Mouse (Mus musculus): ENCODE measurements around the gene Cacfd1. TPM values are rescaled to one million over a fixed set of nuclear protein-coding genes. Genes with fewer than 3 reads are reported as not detected.

Cacfd1 gene
- total and polyA plus RNA-seq, 2 experiments = 17.7 to 58.0 TPM

- no peaks in the 10 kb centered on the region for H3K27me3 ChIP-seq (ENCODE audit: control insufficient read depth, insufficient read depth, low read length)
- H3K27ac ChIP-seq (replicated peaks; ENCODE audit: insufficient read depth, low read depth, low read length) = no peak overlapping the region
- DNase-seq (ENCODE audit: extremely low read depth, low read depth, low spot score) = no peak
- peaks cover 3% of the 10 kb centered on the region; the same call in 1 of the 2 replicates for H3K36me3 ChIP-seq (ENCODE audit: control insufficient read depth, insufficient read depth, low read length)
- H3K9ac ChIP-seq (ENCODE audit: low read depth, low read length) = no peak overlapping the region
- 89% methylated on average over 1 of the region's 1 CpGs for WGBS
- H3K4me1 ChIP-seq (ENCODE audit: control insufficient read depth, insufficient read depth, low read length) = no peaks in the 10 kb centered on the region
- no peak for TF ChIP-seq POLR2A (IDR thresholded peaks at IDR 0.05; ENCODE audit: extremely low read depth, insufficient read depth, low read length)
- TF ChIP-seq CTCF (IDR thresholded peaks at IDR 0.05; ENCODE audit: low read depth, low read length) = no peak
- no peak overlapping the region for H3K4me3 ChIP-seq (ENCODE audit: insufficient read depth, low read depth, low read length)
- no peaks in the 10 kb centered on the region for H3K79me2 ChIP-seq (ENCODE audit: control insufficient read depth, insufficient read depth, low read length)
Observed at GRCm38 (mm10) chr2:27021103-27021502, 11.4 kb downstream of the Cacfd1 start.

DNA sequence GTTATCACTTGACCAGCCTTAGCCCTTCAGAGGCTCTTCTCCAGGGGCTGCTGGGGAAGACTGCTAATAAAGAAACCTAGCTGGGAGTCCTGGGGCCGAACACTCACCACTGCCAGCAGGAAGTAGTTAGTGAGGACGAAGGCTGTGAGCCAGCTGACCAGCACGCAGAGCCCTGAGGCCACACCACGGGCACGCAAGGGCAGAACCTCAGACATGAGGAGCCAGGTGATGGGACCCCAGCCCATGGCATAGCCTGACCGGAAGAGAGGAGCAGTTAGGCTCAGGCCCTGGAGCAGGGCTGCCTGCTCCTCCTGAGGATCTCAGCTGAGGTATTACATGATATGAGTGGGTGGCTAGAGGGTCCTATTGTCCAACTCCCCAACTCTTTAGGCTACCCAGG lies 12.9 kb downstream of the Cacfd1 start:
- Histone ChIP-seq H3K4me3 (ENCODE audit: insufficient read depth, low read depth, low read length) (no peak overlapping the region), H3K4me1 (ENCODE audit: control insufficient read depth, insufficient read depth, low read length) (no peaks in the 10 kb centered on the region), H3K36me3 (ENCODE audit: control insufficient read depth, insufficient read depth, low read length) (no peaks in the 10 kb centered on the region), H3K9ac (ENCODE audit: low read depth, low read length) (no peak overlapping the region), H3K27ac (replicated peaks; ENCODE audit: insufficient read depth, low read depth, low read length) (no peak overlapping the region), H3K79me2 (ENCODE audit: control insufficient read depth, insufficient read depth, low read length) (no peaks in the 10 kb centered on the region), H3K27me3 (ENCODE audit: control insufficient read depth, insufficient read depth, low read length) (no peaks in the 10 kb centered on the region)
- no peak for DNase-seq (ENCODE audit: extremely low read depth, low read depth, low spot score)
- TF ChIP-seq CTCF (IDR thresholded peaks at IDR 0.05; ENCODE audit: low read depth, low read length) (no peak), POLR2A (IDR thresholded peaks at IDR 0.05; ENCODE audit: extremely low read depth, insufficient read depth, low read length) (no peak)
- 61% methylated on average over 6 of the region's 6 CpGs for WGBS

GRCm38 (mm10) chr2:27024136-27024535 lies 14.4 kb downstream of the Cacfd1 start:
- Histone ChIP-seq H3K27me3 (ENCODE audit: control insufficient read depth, insufficient read depth, low read length) (no peaks in the 10 kb centered on the region), H3K4me3 (ENCODE audit: insufficient read depth, low read depth, low read length) (no peak overlapping the region), H3K36me3 (ENCODE audit: control insufficient read depth, insufficient read depth, low read length) (no peaks in the 10 kb centered on the region), H3K4me1 (ENCODE audit: control insufficient read depth, insufficient read depth, low read length) (no peaks in the 10 kb centered on the region), H3K27ac (replicated peaks; ENCODE audit: insufficient read depth, low read depth, low read length) (no peak overlapping the region), H3K79me2 (ENCODE audit: control insufficient read depth, insufficient read depth, low read length) (no peaks in the 10 kb centered on the region), H3K9ac (ENCODE audit: low read depth, low read length) (no peak overlapping the region)
- DNase-seq (ENCODE audit: extremely low read depth, low read depth, low spot score) = no peak
- TF ChIP-seq CTCF (IDR thresholded peaks at IDR 0.05; ENCODE audit: low read depth, low read length) = no peak
- no peak for TF ChIP-seq POLR2A (IDR thresholded peaks at IDR 0.05; ENCODE audit: extremely low read depth, insufficient read depth, low read length)
- 81% methylated on average over 14 of the region's 14 CpGs for WGBS

GRCm38 (mm10) chr2:27025545-27025944 lies 15.8 kb downstream of the Cacfd1 start:
- H3K27me3 ChIP-seq (ENCODE audit: control insufficient read depth, insufficient read depth, low read length) = no peaks in the 10 kb centered on the region
- H3K36me3 ChIP-seq (ENCODE audit: control insufficient read depth, insufficient read depth, low read length) = no peaks in the 10 kb centered on the region
- no peaks in the 10 kb centered on the region for H3K4me1 ChIP-seq (ENCODE audit: control insufficient read depth, insufficient read depth, low read length)
- no peak overlapping the region for H3K4me3 ChIP-seq (ENCODE audit: insufficient read depth, low read depth, low read length)
- no peak for TF ChIP-seq CTCF (IDR thresholded peaks at IDR 0.05; ENCODE audit: low read depth, low read length)
- no peak for TF ChIP-seq POLR2A (IDR thresholded peaks at IDR 0.05; ENCODE audit: extremely low read depth, insufficient read depth, low read length)
- no peak overlapping the region for H3K27ac ChIP-seq (replicated peaks; ENCODE audit: insufficient read depth, low read depth, low read length)
- no peak overlapping the region for H3K9ac ChIP-seq (ENCODE audit: low read depth, low read length)
- WGBS = 79% methylated on average over 3 of the region's 3 CpGs
- DNase-seq (ENCODE audit: extremely low read depth, low read depth, low spot score) = no peak
- no peaks in the 10 kb centered on the region for H3K79me2 ChIP-seq (ENCODE audit: control insufficient read depth, insufficient read depth, low read length)

DNA sequence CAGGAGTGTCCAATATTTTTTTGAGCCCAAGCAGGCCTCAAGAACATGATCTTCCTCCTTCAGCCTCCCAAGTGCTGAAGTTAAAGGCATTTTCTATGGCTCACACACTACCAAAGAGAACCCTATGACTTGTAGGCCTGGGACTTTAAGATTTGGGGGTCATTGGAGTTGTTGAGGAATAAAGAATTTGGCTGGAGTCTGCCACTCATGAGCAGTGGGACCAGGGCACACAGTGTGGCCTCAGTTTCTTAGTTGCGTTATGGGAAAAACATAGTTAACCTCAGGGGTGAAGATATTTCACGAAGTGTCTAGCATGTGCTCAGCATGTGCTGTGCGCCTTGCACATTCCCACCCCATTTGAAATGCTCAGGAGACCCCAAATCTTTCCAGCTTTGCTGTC lies 16.6 kb downstream of the Cacfd1 start:
- H3K27me3 ChIP-seq (ENCODE audit: control insufficient read depth, insufficient read depth, low read length) = no peaks in the 10 kb centered on the region
- TF ChIP-seq POLR2A (IDR thresholded peaks at IDR 0.05; ENCODE audit: extremely low read depth, insufficient read depth, low read length) (no peak), CTCF (IDR thresholded peaks at IDR 0.05; ENCODE audit: low read depth, low read length) (no peak)
- no peak overlapping the region for H3K9ac ChIP-seq (ENCODE audit: low read depth, low read length)
- H3K27ac ChIP-seq (replicated peaks; ENCODE audit: insufficient read depth, low read depth, low read length) = no peak overlapping the region
- H3K36me3 ChIP-seq (ENCODE audit: control insufficient read depth, insufficient read depth, low read length) = no peaks in the 10 kb centered on the region
- no peaks in the 10 kb centered on the region for H3K4me1 ChIP-seq (ENCODE audit: control insufficient read depth, insufficient read depth, low read length)
- whole genome bisulfite sequencing = 92% methylated on average over 3 of the region's 3 CpGs
- DNase-seq (ENCODE audit: extremely low read depth, low read depth, low spot score) = no peak
- no peaks in the 10 kb centered on the region for H3K79me2 ChIP-seq (ENCODE audit: control insufficient read depth, insufficient read depth, low read length)
- H3K4me3 ChIP-seq (ENCODE audit: insufficient read depth, low read depth, low read length) = no peak overlapping the region

GRCm38 (mm10) chr2:27026857-27027617 lies 17.3 kb downstream of the Cacfd1 start:
- no peak overlapping the region for H3K27ac ChIP-seq (replicated peaks; ENCODE audit: insufficient read depth, low read depth, low read length)
- no peaks in the 10 kb centered on the region for H3K27me3 ChIP-seq (ENCODE audit: control insufficient read depth, insufficient read depth, low read length)
- no peak for DNase-seq (ENCODE audit: extremely low read depth, low read depth, low spot score)
- no peaks in the 10 kb centered on the region for H3K4me1 ChIP-seq (ENCODE audit: control insufficient read depth, insufficient read depth, low read length)
- no peak overlapping the region for H3K9ac ChIP-seq (ENCODE audit: low read depth, low read length)
- no peak overlapping the region for H3K4me3 ChIP-seq (ENCODE audit: insufficient read depth, low read depth, low read length)
- no peak for TF ChIP-seq POLR2A (IDR thresholded peaks at IDR 0.05; ENCODE audit: extremely low read depth, insufficient read depth, low read length)
- TF ChIP-seq CTCF (IDR thresholded peaks at IDR 0.05; ENCODE audit: low read depth, low read length) = no peak
- WGBS = 72% methylated on average over 10 of the region's 10 CpGs
- H3K36me3 ChIP-seq (ENCODE audit: control insufficient read depth, insufficient read depth, low read length) = no peaks in the 10 kb centered on the region
- H3K79me2 ChIP-seq (ENCODE audit: control insufficient read depth, insufficient read depth, low read length) = no peaks in the 10 kb centered on the region

Data from liver, adult 2 months (tissue).